Mouse (Mus musculus) layer of hippocampus, adult 9-10 months (tissue): ENCODE measurements at regions not wholly inside any gene's neighbourhood (a gene's known extent, or its start where the extent isn't known, plus 50 kb on each side); places are given as distances from the start of the nearest gene placed in this dataset.

Experiments used
- DNase-seq: peaks from one replicate; pipeline ENCODE4 v3.0.0; 2022; ENCODE audit warnings: low spot score

GRCm38 (mm10) chr13:71245326-71245725, 403.7 kb upstream of the Adamts16 start:
- no peak for DNase-seq

GRCm38 (mm10) chr13:71239782-71240181, 398.2 kb upstream of the Adamts16 start:
- no peak for DNase-seq

DNA sequence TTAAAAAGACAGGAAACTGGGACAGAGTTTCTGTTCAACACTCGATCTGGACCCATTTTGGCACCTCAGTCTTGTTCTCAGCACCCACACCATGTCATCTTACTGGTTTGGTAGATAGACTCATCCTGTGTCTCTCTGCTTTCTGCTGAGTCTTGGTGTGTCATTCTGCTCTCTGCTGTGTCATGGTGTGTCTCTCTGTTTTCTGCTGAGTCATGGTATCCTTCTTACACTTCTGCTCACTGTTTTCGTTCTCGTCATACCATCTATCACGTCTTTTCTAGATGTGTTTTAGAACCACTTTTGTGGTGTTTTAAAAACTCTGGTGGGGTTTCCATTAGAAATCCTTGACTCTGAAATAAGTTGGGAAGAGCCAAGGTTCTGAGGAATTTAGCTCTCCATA, 393.7 kb upstream of the Adamts16 start:
- no peak for DNase-seq

DNA sequence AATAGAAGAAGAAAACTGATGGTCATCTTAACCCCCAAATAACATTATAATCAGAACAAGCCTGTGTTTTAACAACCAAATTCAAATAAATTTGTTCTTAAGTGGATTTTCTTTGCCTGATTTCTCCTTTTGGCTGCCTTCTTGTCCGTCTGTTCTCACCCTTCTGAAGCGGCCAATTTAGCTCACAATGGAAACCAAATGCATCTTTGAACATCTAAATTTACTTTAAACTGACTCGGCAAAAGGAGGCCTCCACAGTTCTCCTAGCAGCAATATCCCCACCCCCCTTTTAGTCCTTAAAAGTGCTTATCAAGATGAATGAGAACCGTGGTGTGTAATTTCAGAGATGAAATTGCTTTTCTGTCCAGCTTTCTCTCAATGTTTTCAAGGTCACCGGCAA, 389.6 kb upstream of the Adamts16 start:
- no peak for DNase-seq

- DNase-seq: peak; percentile 1
Measured at GRCm38 (mm10) chr13:71214776-71215175, 373.2 kb upstream of the Adamts16 start.

DNA sequence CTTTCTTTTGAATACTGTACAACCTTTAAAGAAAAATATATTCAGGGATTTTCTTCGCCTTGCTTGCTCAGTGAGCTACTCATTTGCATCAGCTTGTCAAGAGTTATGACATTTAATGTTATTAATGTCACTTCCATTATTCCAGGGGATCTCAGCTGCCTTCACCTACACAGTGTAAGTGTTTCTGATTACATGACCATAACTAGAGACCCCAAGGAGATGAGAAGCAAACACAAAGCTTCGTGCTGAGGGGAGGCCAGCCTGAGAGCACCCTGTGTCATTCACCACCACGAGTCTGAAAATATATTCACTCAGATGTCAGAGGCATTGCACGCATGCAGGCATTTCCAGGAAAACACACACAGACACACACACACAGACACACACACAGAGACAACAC, 369.8 kb upstream of the Adamts16 start:
- no peak for DNase-seq

- DNase-seq: no peak
Measured at GRCm38 (mm10) chr13:71210658-71211251, 369.1 kb upstream of the Adamts16 start.

DNA sequence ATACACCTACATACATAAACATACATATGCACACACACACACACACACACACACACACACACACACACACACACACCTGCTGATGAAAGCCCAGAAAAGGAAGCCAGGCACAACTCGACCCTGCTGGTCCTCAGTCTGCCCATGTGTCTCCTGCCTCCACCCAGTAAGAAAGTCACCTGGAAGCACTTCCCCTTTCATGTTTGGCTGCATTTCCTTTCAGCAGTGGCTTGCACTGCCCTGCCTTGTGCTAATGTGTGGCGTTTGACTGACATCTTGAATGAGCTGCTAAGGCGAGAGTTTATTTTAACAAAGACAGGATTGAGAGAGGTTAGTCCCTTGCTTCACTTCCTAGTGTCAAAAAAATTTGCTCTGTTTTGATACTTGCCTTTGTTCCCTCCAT, 364.1 kb upstream of the Adamts16 start:
- no peak for DNase-seq

DNA sequence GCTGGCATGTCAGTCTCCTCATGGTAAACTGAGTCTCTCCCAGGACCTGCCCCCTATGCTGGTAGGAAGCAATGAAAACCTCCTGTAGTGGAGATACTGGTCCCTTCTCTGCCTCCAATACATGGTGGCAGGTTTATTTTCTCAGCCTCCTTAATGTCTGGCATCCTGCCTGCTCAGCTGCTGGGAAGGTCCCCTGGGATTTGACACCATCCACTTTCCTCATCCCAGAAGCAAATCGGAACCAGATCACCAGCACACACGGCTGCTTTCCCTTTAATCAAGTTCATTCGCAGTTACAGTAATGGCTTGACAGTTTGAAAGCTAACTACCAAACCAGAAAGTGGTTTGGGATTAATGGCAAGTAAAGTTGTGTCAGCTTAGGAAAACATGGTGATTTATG, 359.0 kb upstream of the Adamts16 start:
- DNase-seq: no peak

DNA sequence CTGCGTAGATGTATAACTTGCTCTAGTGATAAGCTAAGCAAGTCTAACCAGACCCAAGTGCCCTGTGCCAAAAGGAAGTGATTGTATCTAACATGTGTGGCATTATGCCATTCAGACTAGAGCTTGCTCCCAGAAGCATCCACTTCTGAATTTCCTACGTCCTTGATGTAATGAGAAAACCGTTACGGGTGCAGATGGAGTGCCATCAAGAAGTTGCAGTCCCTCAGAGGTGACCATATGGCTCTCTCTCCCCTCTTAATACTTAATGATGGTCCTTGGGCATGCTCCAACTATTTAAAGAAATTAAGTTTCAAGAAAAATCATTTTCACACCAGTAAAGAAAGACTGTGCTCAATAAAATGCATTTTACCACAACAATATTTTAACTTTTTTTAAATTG, 354.1 kb upstream of the Adamts16 start:
- DNase-seq: no peak

GRCm38 (mm10) chr13:71184500-71184899, 342.9 kb upstream of the Adamts16 start:
- DNase-seq: no peak

GRCm38 (mm10) chr13:71179083-71179482, 337.5 kb upstream of the Adamts16 start:
- no peak for DNase-seq

- no peak for DNase-seq
Measured at GRCm38 (mm10) chr13:71174335-71174734, 332.7 kb upstream of the Adamts16 start.

DNA sequence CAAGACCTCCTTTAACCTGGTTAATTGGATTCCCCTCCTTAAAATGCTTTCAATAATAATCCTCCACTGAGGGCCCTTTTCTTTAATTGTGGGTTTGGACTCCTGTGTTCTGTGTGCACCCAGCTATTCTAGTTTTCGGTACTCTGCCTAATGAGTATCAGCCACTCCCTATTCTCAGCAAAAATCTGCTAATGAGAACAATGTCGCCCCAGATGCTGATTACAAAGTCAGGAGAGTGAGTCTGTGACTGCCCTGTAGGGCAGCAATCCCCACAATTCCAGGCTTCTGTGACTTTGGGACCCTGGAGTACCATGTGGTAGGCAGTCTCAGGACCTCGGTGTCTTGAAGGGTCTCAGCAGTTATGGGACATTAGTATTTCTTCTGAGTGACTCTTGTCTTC, 324.6 kb upstream of the Adamts16 start:
- DNase-seq: no peak

- DNase-seq: no peak
Measured at GRCm38 (mm10) chr13:71165096-71165920, 323.7 kb upstream of the Adamts16 start.

GRCm38 (mm10) chr13:71164012-71164411, 322.4 kb upstream of the Adamts16 start:
- DNase-seq: no peak

DNA sequence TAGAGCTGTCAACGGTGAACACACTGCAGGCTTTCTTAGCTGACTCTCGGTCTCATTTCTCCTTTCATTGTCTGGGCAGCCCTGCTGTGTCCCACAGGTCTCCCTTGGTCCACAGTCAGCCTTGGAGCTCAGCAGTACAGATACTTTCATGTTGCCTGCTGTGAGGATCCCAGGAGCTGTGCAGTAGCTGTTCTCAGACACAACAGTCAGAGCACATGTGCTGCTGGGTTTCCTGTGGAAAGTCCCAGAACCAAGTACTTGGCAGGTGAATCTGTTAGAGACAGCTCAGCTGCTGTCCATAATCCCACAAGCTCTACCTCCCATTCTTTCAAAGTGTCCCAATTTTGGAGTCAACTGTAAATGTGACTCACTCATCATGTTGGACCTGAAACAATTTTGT, 321.3 kb upstream of the Adamts16 start:
- no peak for DNase-seq

DNA sequence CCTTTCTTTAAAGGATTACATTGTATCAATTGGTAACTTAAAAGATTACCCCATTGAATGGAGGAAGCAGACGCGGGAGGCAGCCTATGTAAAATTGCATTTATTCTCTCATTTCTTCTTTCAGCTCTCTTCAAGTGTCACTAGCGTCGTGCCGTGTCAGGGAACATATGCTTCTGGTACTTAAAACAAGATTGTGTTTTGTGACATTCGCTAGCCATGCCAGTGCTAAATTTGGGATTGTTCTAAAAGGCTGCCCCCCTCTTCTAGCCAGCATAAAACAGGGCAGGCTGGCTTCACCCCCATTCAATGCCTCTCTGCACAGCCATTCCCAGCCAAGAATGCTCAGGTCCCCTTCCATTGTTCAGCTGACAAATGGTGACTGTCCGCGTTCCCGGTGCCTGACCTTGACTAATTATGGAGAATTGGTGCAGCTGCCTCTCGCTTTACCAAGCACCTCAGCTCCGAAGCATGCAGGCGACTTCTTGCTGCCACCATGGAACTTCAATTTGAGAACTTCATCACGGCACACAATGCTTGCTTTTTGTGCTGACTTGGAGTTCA, 316.8 kb upstream of the Adamts16 start:
- no peak for DNase-seq

- no peak for DNase-seq
Measured at GRCm38 (mm10) chr13:71157656-71158299, 316.2 kb upstream of the Adamts16 start.

GRCm38 (mm10) chr13:71150092-71150491, 308.5 kb upstream of the Adamts16 start:
- DNase-seq: no peak

- no peak for DNase-seq
Measured at GRCm38 (mm10) chr13:71149303-71149696, 307.7 kb upstream of the Adamts16 start.

DNA sequence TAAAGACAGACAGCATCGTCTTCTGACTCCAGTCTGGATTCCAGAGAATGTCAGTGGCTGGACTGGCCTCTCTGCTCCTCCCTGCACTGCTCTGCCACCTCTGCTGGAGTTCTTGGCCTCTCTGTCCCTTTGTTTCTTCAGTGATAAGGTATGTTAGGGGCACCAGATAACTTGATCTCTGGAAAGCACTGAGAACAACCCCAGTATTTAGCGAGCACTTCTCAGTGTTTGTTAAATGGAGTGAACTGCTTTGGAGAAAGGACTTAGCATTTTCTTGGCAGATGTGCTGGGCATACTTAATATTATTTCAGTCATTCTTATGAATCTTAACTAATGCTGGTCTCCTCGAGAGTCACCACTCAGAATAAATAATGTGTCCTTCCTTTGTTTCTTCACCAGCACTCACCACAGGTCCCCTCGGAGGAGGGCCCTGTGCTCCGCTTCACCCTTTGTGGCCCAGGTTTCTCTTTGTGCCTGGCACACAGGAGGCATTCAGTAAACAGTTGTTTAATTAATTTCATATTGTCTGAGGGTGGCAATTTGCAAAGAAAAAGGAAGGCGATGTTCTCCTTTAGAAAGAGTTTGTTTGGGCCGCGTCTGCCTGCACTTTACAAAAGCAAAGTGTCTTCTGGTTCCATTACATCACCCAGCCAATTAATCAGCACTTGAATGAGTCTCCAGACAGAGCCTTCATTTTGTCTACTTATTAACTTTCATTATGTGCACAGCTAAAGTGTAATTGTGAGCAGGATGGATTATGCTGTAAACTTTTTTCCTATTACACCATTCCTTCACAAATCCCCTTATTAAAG, 307.1 kb upstream of the Adamts16 start:
- no peak for DNase-seq
